Mouse (Mus musculus) kidney, adult 8-10 months (tissue): Measurements from ENCODE around the gene Anks1.

Experiments used
- DNase-seq, 2 experiments: peaks; one replicate each; pipeline ENCODE4 v3.0.0; 2022

The Anks1 gene

GRCm38 (mm10) chr17:28000389-28000788 is 91.3 kb downstream of the Anks1 start:
- no peak for DNase-seq

DNA sequence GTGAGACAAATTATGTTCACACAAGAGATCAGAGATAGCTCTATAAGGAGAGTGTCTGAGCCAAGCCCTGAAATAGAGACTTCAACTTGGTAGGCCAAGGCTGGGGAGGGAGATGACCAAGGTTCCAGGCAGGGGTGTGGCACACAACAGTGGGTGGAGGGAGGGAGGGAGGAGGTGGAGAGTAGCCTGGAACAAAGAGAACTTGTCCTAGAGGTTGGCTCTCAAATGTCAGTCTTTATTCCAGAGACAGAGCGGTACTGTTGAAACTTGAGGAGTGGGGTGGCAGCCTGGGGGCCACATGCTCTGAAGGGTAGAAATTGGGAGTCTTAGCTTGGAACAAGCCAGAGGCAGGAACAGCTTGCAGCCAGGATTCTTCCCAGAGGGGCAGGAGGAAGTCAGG is 91.7 kb downstream of the Anks1 start:
- DNase-seq: no peak

DNA sequence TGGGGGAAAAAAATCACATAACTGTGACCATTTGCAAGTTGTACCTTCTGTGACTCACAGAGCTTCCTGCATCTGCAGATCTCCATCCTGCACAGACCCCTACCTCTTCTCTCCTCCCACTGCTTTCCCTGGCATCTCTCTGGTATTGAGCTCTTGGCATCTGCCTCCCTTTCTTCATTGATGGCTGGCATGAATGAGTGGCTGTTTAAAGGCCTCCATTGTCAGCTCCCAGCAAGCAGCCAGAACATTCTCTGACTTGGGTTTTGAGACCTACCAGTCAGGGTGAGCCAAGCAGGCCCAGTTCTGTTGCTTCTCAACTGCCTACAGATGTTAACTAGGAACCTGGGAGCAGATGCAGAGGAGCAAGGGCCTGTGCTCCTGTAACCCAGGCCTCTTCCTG is 96.3 kb downstream of the Anks1 start:
- no peak for DNase-seq

- no peak for DNase-seq
These were observed 97.1 kb downstream of the Anks1 start for GRCm38 (mm10) chr17:28006208-28006607.

GRCm38 (mm10) chr17:28006611-28007010 is 97.5 kb downstream of the Anks1 start:
- DNase-seq: no peak

GRCm38 (mm10) chr17:28007179-28007811 is 98.2 kb downstream of the Anks1 start:
- DNase-seq: peak; percentile 62 to 80

GRCm38 (mm10) chr17:28007857-28008564 is 98.9 kb downstream of the Anks1 start:
- DNase-seq: peak in 1 of 2 experiments; percentile 38

GRCm38 (mm10) chr17:28008565-28008981 is 99.5 kb downstream of the Anks1 start:
- no peak for DNase-seq

- no peak for DNase-seq
These were observed 100.1 kb downstream of the Anks1 start for GRCm38 (mm10) chr17:28009066-28009715.

DNA sequence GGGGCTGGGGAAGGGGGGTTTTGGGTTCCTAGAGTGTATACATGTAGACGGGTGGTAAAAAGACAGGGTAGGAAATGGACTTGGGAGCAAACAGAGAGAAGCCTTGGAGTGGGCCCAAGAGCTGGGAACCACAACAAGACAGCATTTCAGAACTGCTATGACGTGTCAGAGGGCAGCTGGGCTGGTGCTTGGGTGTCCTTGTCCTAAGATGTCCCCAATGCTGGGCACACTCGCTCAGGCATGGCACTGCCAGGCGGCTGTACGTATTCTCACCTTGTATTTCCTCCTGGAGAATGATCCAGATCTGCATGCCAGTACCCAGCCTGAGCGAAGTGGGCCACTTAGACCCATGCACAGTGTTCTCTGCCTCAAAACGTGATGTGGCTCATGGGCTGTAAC is 100.6 kb downstream of the Anks1 start:
- peak in 1 of 2 experiments; percentile 35 for DNase-seq

GRCm38 (mm10) chr17:28010925-28011324 is 101.8 kb downstream of the Anks1 start:
- DNase-seq: no peak

DNA sequence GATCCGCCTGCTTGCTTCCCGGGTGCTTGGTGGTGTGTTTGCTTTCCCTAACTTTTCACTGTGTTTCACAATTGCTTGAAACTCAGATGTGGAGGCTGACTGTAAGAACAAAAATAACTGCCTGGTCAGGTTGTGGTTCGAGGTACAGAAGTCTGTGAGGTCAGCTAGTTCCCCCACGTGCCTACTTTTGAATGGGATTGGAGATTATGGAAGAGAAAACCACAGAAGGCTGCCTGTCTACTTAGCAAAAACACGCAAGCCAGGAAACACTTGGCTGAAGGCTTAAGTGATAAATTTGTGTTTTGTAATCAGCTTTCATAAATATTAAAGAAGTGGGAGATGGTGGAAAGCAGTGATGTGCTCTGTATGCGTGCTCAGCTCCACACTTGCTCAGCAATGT is 103.7 kb downstream of the Anks1 start:
- no peak for DNase-seq

DNA sequence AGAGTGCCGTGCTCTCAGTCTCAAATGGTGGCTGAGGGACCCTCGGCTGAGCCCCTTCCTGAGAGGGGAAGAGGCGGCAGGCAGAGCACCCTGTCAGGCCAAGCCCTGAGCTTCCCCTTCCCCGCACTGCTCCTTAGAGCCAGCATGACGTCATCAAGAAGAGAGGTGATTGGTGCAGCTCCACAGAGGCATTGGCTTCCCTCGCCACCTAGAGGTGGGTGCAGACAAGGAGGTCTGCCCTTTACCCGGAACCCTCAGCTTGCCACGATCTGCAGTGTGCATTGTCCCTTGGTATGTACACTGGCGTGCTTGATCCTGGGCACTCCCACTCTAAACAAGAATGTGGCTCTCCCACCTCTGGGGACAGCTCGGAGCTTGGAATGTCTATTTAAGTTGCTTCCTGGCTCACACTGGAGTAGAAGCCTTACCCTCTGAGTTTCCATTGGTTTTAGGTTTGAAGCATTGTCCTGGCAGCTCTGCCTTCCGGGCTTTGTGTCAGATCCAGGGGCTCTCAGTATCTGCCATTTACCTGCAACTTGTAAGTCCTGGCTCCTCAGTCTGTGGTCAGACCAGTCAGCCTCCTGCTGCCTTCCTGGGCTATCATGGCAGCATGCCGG is 104.3 kb downstream of the Anks1 start:
- peak; percentile 70 to 75 for DNase-seq

DNA sequence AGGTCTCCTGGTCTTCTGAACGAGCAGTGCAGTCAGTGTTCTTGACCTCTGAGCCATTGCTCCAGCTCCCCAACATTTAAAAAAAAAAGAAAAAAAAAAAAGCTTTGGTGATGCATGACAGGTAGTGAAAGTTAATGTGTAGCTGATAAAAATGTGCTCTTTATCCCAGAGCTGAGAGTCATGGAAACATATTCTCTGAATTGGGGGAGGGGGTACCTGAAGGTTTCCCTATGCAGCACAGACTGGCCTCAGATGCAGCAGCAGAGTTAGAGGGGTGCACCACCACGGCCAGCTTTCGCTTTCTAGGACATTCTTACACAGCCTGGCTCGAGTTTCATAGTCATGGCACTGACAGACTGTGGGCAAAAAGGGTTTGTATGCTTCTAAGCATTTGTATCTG is 105.3 kb downstream of the Anks1 start:
- peak in 1 of 2 experiments; percentile 28 for DNase-seq

DNA sequence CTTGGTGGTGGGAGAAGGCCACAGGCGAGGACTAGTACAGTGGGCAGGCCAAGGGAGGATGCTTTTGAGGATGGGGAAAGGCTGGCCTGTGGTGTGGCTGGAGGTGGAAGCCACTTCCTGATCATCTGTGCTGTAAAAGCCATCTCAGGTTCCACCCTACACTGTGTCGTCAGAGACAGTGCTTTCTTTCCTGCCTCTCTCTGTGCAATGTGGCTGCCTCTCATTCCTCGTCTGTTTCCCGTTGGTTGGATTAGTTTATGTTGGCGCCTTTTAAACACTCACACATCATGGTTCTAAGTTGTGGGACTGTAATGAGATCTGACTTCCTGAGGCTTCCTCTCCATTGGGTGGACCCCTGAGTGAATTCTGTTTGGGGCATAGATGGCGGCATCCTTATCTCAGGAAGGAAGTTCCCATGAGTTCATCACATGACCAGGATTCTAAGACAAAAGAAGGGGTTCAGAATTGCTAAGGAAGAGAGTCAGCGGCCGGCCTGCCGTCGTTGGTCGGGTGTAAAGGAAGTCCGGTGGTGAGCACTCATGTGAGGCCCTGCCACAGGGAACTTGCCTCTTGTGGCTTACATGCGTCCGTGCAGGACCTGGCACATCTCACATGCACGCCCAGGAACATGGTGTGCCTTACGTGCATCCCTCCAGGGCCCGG is 106.1 kb downstream of the Anks1 start:
- DNase-seq: peak in 1 of 2 experiments; percentile 54

DNA sequence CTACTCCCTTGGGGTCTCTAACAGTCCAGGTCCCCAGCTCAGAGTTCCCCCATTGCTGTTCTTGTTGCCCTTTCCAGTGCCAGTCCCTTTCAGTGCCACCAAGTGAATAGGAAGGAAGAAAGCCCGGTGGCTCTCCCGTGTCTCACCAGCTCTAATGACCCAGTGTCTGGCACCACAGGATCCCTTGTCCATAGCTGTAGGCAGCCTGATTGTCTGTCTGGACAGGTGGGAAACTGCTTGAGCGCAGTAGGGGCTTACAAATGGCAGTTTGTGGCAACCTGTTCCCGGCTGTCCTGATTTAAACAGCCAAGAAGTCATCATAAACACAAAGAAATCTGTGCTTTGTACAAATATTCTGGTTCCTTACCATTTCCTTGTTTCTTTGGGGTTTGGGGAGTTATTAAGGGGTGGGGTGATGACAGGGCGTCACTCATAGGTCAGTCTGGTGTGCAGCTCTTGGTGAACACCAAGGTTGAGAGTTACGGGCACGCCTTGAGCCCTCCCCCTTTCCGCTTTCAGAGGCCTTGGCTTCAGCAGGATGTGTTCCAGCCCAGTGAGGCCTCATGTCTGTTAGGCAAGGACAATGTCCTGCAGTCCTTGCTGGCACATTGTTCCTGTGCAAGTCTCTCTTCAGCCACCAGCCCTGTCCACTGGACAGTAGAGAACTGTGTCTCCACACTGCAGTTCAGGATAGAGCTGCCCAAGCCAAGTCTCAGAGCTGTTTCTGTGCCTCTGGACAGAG is 107.1 kb downstream of the Anks1 start:
- DNase-seq: peak; percentile 81 to 82

- DNase-seq: no peak
These were observed 109.2 kb downstream of the Anks1 start for GRCm38 (mm10) chr17:28018344-28018743.

GRCm38 (mm10) chr17:28018776-28019175 is 109.7 kb downstream of the Anks1 start:
- DNase-seq: no peak

GRCm38 (mm10) chr17:28019785-28020696 is 110.9 kb downstream of the Anks1 start:
- no peak for DNase-seq

DNA sequence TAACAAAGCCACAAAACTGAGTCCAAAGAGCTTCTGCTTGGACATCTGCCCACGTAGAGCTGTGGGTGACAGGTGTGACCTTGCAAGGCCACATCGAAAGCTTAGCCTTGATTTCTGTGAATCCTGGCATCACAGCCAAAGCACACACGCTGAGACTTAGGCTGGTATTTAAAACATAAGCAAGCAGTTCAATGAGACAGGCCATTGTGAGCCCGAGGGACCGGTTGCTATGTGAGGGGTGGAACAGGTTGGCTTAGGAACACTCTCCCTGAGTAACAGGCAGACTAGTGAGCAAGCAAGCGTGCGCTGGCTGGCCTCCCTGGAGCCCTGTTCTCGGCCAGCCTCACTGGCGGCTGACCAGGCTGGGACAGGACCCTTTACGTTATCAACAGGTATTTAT is 112.8 kb downstream of the Anks1 start:
- peak in 1 of 2 experiments; percentile 57 for DNase-seq
